In genomic region chr14:57998526-57999401, GRCm38 (mm10) we compare ENCODE assay signal across 8 mouse cellular contexts. TPM values are rescaled to one million over a fixed set of nuclear protein-coding genes. Genes with fewer than 3 reads are reported as not detected.
DNase-seq lines count a peak whose midpoint lies in the region; ATAC-seq lines count a peak whose summit lies in the region.

TSS of gene Micu2 (minus strand) at chr14:57999262.

- intact Hi-C loops in left cerebral cortex, postnatal 10 days (cut with DNase I), result no loop called here

- peak; percentile 93 for ATAC-seq in megakaryocyte-erythroid progenitor cell, adult 5-6 weeks (replicated peaks; ENCODE audit: low FRiP score, low TSS enrichment, poor library complexity, severe bottlenecking)

- DNase-seq in adipocyte (ENCODE audit: low spot score), result peak; percentile 90
- DNase-seq in embryo, embryonic 10 days (ENCODE audit: low spot score), result peak; percentile 96
- peak; percentile 83 for DNase-seq in gastrocnemius, postnatal 10 days
- peak; percentile 95 for DNase-seq in induced T-regulatory cell, adult 2 months (ENCODE audit: low read depth)
- peak; percentile 80 to 93 for DNase-seq in left cerebral cortex, postnatal 10 days (ENCODE audit: extremely low spot score in 1 of 2, low spot score in 2 of 2)
- DNase-seq in right cerebral cortex, postnatal 25 days, result peak; percentile 84
- DNase-seq in urinary bladder, postnatal 4 days (ENCODE audit: low spot score in 2 of 2), result peak; percentile 76 to 84

RNA-seq across cellular contexts. Expression of gene Micu2, which starts in this region (rescaled TPM):
- 10 to 100 TPM; 54.2 to 58.1 TPM for total RNA-seq in gastrocnemius, postnatal 10 days (2021)
- 10 to 100 TPM; 34.5 to 35.4 TPM for total RNA-seq in left cerebral cortex, postnatal 10 days (2021)
- 28.9 and 32.4 TPM in 2 replicates for total RNA-seq in megakaryocyte-erythroid progenitor cell, adult 5-6 weeks (2014; fragmentation: Nextera tagmentation)
- total RNA-seq in megakaryocyte-erythroid progenitor cell, adult 5-6 weeks (2017), result 73.5 and 107 TPM in 2 replicates

Comparison
In these comparisons a context has a peak if more than half of its experiments do, and no peak if none do; other contexts are left out.
1. Peak in every context shown above with its lines: DNase-seq and ATAC-seq.